Mouse (Mus musculus) kidney, postnatal 4 days (tissue): ENCODE measurements around the gene Actg1.

Experiments used
- DNase-seq, 2 experiments: peaks; one replicate each; pipeline ENCODE4 v3.0.0; 2021; ENCODE audit warnings: mixed read lengths in 2 of 2

Actg1 gene

DNA sequence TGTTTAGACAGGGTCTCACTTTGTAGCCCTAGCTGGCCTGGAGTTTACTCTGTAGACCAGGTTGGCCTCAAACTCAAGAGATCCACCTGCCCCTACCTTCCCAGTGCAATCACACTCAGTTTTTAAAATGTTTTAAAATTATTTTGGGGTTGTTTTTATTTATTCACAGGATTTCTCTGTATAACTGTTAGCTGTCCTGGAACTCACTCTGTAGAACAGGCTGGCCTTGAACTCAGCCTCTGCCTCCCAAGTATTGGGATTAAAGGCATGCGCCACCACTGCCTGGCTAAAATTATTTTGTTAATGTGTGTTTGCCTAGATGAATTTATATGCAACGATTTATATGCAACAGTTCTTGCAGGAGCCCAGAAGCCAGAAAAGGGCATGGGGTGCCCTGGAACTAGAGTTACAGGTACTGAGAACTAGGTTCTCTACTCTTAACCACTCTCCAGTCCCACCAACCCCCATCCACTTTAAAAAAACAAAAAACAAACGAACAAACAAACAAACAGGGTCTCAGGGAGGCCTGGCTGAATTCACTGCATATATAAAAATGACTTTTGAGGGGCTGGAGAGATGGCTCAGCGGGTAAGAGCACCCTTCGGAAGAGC lies 3.9 kb downstream of the Actg1 start:
- peak in 1 of 2 experiments; percentile 22 for DNase-seq

- DNase-seq, result peak in 1 of 2 experiments; percentile 46
These were observed 4.6 kb downstream of the Actg1 start for GRCm38 (mm10) chr11:120343519-120344309.

- DNase-seq, result peak in 1 of 2 experiments; percentile 1
These were observed 5.6 kb downstream of the Actg1 start for GRCm38 (mm10) chr11:120342656-120343160.

- DNase-seq, result no peak
These were observed 6.7 kb downstream of the Actg1 start for GRCm38 (mm10) chr11:120341661-120342060.

- peak in 1 of 2 experiments; percentile 59 for DNase-seq
These were observed 8.3 kb downstream of the Actg1 start for GRCm38 (mm10) chr11:120339978-120340513.

DNA sequence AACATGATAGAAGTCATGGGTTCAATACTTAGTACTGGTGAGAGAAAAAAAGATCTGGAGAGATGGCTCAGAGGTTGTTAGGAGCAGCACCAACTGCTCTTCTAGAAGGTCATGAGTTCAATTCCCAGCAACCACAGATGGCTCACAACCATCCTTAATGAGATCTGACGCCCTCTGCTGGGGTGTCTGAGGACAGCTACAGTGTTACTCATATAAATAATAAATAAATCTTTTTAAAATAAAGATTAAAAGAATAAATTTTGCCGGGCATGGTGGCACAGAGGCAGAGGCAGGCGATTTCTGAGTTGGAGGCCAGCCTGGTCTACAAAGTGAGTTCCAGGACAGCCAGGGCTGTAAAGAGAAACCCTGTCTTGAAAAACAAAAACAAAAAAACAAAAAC lies 9.6 kb downstream of the Actg1 start:
- DNase-seq, result peak in 1 of 2 experiments; percentile 4

DNA sequence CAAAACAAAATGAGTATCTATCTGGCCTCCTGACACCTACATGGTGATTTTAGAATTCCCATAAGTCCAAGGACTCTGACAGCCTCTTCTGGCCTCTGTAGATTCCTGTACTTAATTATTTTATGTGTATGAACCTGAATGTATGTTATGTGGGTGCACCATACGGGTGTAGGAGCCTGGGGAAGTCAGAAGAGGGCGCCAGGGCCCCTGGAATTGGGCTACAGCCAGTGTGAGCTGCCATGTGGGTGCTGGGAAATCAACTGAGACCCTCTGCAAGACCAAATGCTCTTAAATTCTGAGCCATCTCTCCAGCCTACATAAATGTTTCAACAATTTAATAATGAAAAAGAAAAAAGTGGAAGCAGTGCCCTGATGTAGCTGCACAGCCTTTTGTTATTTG lies 10.9 kb downstream of the Actg1 start:
- peak in 1 of 2 experiments; percentile 1 for DNase-seq

DNA sequence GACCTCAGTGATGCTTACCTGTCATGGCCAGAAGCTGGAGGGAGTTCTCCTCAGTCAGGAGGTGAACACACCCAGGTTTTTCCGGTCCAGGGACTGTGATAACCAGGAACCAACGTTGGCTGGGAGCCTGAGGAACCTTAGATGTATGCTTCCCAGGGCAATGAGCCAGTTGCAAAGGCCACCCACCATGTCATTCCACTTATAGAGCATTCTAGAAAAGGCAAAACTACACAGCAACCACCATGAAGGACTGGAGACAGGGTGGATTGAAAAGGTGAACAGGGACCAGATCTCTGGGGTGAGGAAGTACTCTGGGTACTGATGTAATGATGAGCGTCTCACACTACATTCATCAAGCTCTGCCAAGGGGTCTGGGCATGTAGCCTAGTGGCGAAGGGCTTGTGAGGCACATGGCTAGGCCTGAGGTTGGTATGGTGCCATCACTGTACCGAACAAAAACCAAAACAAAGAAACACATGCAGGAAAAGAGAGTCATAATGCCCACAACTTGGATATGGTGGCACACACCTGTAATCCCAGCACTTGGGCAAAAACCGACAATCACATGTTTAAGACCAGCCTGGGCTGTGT lies 12.8 kb downstream of the Actg1 start:
- peak in 1 of 2 experiments; percentile 1 for DNase-seq

- peak in 1 of 2 experiments; percentile 0 for DNase-seq
These were observed 28.2 kb downstream of the Actg1 start for GRCm38 (mm10) chr11:120320156-120320555.

- no peak for DNase-seq
These were observed 29.0 kb downstream of the Actg1 start for GRCm38 (mm10) chr11:120319310-120319709.

DNA sequence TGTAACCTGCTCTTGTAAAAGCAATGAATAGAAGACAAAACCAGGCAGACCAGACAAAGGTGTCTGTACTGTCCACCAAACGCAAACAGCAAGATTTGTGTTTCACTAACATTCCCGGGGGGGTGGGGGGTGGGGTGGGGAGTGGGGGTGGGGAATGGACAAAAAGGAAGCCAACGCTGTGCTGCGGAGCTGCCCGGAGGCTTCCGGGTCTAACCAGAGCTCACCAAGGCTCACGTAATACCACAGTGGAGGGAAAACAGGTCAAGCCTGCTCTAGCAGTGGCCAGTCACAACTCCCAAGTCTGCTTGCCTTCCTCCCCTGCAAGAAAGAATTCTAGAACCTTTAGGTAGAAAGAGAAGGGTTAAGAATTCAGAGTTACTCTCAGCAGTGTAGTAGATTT lies 30.9 kb downstream of the Actg1 start:
- peak in 1 of 2 experiments; percentile 7 for DNase-seq

DNA sequence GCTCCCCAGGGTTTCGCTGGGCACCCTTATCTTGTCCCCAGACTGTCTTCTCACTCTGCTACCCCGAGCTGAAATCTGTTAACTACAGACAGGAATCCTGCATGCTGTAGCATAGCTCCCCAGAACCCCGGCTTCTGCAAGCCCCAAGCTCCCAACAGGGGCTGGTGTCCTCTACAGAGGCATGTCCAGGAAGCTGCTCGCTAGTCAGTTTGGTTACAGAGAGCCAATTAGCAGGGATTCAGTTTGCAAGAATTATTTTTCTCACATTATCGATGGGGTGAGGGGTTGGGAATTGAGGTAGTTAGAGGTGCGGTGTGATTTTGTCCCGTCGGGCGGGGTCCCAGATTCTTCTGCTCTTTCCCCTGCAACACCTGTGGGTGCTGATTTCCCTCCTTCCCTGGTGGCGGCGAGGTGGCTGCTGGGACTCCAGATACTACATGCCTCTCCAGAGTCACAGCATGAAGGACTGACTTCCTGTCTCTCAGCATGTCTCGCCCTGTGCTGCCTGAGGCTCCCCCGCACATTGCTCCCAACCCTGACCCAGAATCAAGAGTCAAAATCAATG lies 31.6 kb downstream of the Actg1 start:
- DNase-seq, result peak; percentile 61 to 68

DNA sequence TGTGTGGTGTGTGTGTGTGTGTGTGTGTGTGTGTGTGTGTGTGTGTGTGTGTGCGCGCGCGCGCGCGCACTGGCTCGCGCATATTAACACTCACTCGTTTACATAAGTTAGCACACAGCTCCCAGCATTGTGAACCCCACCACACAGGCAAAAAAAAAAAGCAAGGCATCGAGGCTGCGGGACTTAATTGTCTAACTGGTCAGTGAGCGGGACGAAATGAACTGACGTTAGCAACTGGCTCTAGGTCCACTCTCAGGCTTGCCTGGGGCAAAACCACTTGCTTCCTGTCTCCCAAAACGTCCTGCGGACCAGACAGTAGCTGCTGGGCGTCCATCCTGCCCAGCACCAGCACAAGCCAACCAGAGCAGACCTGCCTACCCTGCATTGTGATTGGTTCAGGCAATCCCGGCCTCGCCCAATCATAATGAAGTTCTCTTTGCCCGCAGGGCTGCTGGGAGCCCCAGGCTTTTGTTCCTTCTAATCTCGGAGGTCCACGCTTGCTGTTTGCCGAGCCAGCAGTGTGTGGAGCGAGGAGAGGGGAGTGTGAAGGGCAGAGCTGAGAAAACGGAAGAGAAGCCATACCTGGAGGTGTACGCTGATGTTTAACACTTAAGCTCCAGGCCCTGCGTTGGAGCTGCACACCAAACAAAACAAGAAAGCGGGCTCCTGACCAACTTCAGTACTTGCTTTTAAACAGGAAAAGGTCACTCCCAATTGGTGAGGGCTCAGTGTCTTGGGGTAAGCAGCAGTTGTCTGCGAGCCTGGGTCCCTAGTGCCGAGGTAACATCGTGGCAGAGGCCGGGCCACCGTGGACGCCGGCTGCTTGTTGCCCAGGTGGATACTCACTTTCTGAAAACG lies 32.3 kb downstream of the Actg1 start:
- peak; percentile 89 to 94 for DNase-seq

DNA sequence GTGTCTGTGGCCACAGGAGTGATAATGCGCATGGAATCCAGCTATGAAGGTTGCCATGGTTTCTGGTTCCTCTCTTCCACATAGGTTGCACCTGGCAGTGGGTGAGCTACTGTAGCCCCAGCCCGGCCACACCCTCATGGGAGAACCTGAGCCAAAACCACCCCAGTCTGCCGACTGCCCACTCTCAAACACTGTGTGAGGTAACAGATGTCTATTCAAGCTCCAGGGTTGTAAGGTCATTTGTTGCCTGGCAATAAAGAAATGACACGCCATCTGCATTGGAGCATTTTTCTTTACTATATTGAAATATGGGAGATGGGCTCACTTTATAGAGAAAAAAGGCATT lies 33.0 kb downstream of the Actg1 start:
- peak in 1 of 2 experiments; percentile 21 for DNase-seq

DNA sequence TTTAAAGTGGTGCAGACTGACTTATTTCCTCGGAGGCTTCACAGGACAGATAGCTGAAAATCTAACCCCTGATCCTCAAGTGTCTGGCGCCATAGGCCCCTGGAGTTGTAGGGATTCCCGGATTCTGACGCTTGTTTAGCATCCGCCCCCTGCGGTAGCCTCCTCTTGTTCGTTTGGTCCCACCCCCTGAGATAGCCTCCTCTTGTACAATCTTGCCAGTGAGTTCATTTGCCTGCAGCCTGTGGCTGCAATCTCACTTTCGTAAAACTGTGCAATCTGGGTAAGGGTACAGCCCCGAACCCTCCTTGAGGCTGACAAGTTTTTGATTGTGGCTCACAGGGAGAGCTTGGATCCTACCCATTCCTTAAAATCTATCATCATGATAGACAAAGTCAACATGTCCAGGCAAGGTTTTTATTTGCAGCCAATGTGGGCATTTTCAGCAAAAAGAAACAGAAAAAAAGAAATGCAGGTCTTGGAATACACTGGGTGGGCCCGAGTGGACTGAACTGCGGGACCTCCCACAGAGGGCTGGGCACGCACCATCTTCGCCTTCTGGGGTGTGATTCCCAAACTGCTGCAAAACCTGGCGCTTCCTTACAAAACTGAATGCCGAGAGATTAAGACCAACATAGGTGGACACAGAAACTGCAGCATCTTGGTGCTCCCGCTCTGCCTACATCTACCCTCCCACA lies 33.5 kb downstream of the Actg1 start:
- DNase-seq, result peak in 1 of 2 experiments; percentile 7

GRCm38 (mm10) chr11:120313906-120314685 lies 34.2 kb downstream of the Actg1 start:
- peak in 1 of 2 experiments; percentile 4 for DNase-seq

GRCm38 (mm10) chr11:120312069-120312468 lies 36.3 kb downstream of the Actg1 start:
- no peak for DNase-seq

GRCm38 (mm10) chr11:120311561-120311960 lies 36.8 kb downstream of the Actg1 start:
- DNase-seq, result peak in 1 of 2 experiments; percentile 55

GRCm38 (mm10) chr11:120310813-120311312 lies 37.5 kb downstream of the Actg1 start:
- peak; percentile 96 to 98 for DNase-seq
